Mouse (Mus musculus) CD4-positive, CD25-positive, alpha-beta regulatory T cell, adult 4 months (primary cell): ENCODE measurements around the gene Ddit4. TPM values are rescaled to one million over a fixed set of nuclear protein-coding genes. Genes with fewer than 3 reads are reported as not detected.
A peak's percentile ranks its signal among the peaks of the same experiment; 100 is the strongest.

Source experiments
- ATAC-seq: one replicate; pipeline ENCODE4 v1.8.0; 2017
- polyA plus RNA-seq, 2 experiments: library from polyadenylated mRNA; unstranded; fragments of 100-300 nt; shearing (Covaris generic); gene quantifications; one replicate each; pipeline ENCODE4 v1.2.1; 2017

The Ddit4 gene
- polyA plus RNA-seq, 2 experiments from 2014 or later: 16.6 to 32.8 TPM

DNA sequence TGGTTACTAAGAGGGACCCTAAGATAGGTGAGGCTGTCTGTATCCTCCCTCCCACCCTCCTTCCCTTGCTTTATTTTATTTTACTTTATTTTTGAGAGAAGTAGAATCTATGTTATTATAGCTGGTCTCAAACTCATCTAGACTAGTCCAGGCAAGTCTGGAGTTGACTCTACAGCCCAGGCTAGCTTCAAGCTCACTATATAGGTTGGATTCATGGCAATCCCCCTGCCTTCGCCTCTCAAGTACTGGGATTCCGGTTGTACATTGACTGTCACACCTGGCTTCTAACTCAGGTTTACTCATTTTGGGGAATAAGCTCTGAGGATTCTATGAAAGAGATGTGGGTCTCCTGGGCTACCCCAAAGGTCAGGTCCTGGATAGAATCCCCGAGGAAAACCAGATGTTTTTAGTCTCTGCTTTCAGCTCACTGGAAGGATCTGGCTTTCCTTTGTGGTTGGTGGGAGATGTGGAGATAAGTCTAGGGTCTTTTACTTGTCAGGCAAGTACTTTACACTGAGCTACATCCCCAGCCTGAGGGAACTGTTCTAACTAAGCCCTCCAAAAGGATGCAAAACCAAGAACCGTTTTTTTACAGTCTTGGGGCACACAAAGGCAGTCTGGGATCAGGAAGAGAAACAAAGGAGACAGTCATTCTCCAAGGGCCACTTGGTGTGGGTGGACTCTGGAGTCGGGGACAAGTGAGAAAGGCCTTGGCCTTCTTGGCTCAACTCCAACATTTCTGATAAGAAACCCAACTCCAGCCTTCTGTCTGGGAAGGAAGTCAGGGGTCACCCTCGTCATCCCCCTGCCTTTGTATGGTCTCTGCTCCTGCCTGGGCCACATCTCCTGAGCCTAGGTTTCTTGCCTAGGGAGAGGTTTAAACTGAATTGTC, 3.0 kb downstream of the Ddit4 start:
- ATAC-seq: no peak

DNA sequence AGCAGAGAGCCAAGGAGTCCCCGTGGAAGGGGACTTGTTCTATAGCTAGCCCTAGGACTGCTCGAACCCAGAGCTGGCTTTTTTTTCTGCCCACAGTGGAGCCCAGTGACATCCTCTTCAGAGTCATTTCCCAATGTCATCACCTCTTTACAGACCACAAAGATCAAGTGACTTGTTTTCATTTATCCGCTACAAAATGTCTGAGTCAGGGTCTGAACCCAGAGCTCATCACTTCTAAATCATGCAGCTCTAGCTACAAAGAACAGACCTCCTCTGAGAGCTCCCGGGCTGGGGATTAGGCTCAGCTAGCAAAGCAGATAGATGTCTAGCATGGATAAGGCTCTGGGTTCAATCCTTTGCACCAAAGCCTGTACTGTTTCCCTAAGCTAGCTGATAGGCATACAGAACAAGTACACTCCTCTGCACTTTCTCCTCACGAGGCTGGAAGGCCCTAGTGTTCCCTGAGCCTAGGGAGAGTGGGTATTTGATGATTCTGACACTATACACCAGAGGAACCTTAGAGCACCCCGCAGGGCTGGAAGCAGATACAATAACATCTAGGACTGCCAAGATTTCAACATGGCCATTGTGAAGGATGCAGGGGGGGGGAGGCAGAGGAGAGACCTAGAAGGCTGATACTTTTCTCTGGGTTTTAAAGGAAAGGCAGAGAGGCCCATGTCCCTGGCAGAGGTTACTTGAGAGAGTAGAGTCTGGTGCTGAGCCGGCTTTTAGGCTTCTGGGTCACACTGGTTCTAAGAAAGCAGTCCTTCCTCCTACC, 4.1 kb downstream of the Ddit4 start:
- ATAC-seq: peak; percentile 19

DNA sequence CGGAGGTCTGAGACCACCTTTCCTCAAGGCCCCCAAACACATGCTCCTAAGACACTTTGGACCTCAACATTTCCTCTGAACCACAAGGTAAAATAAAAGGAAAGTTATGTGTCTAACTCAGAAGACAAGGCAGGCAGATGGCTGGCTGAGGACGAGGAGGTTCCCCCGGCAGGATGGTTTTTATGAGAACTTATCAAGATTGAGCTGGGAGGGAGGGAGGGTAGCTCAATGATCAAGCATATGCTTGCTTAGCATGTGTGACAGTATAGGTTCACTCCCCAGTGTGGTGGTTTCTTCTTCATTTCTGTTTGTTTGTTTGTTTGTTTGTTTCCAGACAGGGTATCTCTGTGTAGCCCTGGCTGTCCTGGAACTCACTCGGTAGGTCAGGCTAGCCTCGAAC, 5.3 kb downstream of the Ddit4 start:
- no peak for ATAC-seq

DNA sequence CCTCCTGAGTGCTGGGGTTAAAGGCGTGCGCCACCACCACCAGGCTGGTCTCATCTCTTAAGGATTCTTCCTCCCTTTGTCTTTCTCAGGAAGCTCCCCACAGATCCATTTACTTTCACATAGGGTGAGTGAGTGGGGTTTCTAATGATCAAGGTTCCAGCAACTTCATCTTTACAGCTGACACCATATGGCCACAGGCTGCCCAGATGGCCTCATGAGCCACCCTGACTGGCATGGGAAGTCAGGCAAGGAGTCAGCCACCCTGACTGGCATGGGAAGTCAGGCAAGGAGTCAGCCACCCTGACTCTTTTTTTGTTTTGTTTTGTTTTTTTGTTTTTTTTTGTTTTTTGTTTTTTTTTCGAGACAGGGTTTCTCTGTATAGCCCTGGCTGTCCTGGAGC, 6.2 kb downstream of the Ddit4 start:
- no peak for ATAC-seq

DNA sequence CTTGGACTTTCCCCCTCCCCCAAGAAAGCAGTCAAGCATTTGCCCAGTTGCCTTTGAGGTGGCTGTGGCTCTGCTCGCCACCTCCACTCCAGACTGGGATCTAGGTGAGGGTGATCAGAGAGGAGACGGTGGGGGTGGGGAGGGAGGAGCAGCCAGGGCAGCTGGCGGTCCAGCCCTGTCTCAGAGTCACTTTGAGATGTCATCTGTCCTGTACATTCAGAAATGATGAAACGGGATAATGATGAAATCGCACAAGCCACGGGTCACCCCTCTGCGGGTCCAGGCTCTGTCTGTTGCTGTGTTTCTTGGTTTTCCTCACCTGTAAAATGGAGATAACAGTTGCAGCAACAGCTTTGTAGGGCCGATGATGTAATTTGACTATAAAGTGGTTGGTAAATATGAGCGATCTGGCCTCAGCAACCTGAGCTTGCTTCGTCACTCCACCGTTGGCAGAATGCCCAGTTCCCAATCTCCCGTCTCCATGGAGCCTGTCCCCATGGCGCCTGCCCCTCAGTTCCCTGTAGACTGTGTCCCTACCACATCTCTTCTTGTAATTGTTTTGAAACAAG, 8.1 kb downstream of the Ddit4 start:
- ATAC-seq: no peak

DNA sequence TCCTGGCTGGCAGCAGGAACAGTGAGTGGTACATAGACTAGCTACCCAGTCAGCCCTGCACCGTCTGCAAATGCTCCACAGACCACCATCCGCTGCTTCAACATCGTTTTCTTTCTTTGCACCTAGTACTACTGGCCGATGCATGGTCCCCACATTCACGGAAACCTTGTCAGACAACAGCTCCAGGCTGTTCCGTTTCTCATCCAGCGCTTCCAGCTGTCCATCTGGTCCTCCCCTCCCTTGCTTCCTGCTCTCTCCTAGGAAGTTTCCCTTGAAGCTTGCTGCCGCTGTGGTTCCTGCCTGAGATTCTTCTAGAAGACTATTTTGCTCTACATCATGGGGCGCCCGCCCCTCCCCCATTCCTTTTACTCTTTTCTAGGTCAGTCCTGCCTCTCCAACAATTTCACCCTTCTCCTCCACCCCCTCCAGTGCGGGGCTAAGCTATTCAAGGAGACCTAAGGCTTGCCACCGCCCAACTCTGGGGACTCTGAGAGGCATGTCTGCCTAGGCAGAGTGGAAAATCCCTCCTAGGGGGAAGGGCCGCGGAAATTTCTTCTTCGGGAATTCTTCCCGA, 8.7 kb downstream of the Ddit4 start:
- ATAC-seq: no peak

DNA sequence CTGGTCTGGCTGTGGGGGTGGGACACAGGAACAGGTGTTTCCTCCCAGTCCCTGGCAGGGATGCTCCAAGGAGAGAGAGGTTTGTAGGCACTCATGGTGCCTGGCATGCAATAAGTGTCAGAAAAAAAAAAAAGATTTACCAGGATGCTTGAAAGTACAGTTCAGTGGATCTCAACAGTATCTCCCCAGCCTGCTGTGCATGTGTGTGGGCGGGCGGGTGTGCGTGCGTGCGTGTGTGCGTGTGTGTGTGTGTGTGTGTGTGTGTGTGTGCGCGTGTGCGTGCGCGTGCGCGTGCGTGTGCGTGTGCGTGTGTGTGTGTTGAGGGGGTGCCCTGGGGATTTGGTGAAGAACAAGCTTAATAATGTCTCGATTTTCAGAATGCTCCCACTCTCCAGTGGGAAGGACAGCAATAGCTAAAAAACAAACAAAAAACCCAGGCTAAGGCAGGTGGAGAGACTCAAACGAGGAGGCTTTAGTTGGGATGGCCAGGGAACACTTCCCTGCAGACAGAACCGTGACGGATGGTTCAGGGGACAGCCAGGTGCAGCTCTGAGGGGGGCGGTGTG, 9.3 kb downstream of the Ddit4 start:
- peak; percentile 27 for ATAC-seq

DNA sequence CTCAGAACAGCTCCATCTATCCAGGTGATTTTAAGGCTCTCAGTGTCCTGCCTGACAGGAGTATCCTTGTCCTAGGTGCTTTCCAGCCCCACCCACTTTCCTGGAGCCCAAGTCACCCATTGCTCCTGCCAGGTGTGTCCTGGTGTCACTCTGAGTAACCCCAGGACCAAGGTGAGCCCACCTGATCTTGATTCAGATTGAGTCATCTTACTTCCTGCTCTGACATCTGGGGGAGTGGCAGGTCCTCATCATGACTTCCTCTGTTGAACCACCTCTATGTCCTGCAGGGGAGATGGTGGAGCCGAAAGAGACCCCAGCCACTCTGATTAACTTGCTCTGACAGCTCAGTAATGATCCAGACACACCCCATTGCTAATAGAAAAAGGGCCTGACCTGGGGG, 12.6 kb downstream of the Ddit4 start:
- peak; percentile 88 for ATAC-seq

DNA sequence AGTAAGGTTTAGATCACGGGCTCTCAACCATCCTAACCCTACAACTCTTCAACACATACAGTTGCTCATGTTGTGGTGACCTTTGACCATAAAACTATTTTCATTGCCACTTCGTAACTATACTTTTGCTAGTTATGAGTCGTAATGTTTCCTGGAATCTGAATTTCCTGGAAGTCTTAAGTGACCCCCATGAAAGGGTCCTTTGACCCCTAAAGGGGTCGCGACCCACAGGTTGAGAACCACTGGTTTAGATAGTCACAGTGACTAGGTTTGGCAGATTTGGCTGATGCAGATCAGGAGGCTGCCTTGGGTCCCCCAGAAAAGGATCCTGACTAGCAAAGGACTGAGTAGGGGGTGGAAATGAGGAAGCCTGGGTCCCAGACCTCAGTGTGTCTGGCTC, 13.0 kb downstream of the Ddit4 start:
- no peak for ATAC-seq

DNA sequence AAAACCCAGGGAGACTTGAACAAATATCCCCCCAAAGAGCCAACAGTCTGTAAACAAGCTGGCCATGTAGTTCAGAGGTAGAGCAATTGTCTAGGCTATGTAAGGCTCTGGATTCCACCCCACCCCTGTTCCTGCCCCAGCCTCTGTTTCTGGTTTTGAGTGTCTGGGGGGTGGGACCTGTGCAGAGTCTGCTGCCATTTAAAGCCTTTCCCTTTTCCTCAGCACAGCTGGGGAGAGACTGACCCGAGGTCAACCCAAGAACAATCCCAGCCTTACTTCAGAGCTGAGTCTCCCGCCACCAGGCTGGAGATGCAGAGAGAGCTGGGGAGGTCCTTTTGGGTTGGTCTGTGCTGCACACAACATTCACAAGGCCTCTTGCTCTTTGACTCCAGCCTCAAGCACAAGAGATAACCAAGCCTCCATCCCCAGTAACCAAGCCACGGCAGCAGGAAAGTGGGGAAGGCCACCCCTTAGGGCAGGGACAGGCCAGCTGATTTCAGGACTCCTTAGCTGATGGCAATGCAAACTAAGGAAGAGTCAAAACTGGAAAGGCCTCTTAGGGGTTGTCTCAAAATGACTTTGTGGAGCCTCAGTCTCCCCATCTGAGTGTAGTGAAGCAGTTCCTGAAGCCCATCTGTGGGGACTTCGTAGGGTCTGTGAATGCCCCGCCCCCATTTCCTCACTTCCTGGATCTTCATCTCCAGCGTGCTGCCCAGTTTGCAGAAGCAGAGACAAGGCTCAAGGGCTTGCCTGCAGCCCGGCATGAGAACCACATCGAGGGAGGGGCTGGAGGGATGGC, 15.4 kb downstream of the Ddit4 start:
- no peak for ATAC-seq

DNA sequence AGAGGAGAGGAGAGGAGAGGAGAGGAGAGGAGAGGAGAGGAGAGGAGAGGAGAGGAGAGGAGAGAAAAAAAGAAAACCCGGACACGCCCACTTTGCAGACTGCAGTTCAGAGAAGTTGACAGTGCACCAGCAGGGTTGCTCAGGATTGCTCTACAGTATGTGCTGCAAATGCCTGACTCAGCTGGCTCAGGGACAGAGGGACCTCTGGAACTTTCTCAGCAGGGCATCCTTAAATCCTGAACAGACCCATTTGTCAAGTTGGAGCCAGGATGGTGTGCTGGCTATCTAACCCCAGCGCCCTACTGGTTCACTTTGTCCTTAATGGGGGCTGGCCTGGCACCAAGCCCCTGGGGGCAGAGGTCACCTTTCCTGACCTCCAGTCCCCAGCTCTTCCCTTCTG, 17.6 kb downstream of the Ddit4 start:
- no peak for ATAC-seq

DNA sequence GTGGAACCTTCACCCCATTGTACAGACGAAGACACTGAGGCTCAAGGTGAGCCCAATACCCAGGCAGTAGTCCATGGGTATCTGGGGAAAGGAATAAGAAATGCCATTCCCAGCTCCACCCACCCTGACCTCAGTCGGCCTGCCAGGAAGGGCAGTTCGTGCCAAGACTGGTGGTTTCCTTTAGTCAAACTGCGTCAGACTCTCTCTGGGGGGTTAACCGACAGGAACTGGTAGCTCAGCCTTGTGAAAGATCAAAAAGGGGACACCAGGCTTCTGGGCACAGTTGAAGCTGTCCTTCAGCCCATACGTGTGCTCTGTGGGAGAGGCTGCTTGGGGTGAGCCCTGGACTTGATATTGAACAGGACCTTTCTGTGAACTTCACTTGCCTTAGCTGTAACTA, 19.1 kb downstream of the Ddit4 start:
- peak; percentile 81 for ATAC-seq

DNA sequence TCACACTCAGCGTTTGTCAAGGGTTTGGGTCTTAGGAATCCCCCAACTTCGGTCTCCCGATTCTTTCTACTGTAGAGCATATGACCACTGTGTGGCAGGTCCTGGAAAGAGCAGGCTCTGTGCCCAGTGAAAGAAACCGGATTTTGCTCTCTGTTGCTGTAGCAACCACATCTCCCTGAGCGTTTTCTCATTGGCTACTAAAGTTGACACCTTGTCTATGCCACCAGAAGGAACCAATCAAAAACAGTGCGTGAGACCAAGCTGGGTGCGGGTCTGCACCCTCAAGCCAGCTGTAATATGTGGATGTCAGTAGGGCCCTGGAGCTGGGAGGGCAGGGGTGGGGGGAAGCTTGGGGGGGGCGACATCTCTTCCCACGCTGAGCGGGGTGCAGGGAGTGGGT, 20.6 kb downstream of the Ddit4 start:
- ATAC-seq: no peak

DNA sequence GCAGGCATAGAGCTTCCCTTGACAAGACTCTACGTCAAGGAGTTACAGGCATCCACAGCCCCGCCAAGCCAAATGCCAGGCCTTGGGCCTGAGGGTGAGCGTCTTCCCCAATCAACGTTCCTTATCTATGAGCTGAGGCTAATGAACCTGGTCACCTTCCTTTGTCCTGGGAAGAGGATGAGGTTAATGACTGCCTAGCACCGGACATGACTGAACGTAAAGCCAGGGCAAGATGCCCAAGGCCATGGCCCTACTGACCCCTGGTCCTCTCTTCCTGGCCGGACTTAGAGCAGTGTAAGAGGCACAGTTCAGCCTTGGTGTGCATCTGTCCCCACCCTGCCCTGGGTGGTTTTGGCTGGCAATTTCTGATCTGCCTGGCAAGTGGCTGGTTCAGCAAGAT, 22.4 kb downstream of the Ddit4 start:
- no peak for ATAC-seq

DNA sequence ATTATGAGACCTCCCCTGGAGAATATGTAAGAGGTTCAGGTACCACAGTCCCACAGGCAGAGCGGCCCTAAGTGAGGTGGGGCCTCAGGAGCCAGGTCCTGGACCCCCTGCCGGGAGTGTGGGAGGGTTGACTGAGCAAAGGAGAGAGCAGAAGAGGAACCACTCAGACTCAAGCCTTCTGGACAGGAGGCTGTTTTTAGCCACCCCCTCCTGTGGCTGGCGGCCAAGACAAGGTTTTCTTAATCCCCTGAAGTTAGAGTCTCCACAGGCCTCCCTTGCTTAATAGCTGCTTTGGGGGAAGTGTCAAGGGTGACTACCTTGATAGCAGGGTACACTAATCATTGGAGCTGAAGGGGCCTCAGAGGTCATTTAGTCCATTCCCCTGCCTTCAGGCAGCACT, 27.3 kb downstream of the Ddit4 start:
- no peak for ATAC-seq

DNA sequence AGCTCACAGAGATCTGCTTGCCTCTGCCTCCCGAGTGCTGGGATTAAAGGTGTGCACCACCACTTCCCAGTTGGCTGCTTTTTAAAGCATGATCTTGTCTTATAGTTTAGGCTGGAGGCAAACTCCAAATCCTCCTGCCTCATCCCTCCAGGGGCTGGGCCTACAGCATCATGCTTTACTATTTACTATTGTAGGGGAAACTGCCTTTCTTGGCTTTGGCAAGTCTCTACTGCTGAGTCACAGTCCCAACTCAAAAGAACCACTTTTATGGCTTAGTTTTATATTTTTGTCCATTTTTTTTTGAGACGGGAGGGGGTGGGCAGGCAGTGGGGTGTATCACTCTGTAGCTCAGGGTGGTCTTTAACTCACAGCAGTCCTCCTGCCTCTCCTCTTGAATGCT, 28.1 kb downstream of the Ddit4 start:
- no peak for ATAC-seq

DNA sequence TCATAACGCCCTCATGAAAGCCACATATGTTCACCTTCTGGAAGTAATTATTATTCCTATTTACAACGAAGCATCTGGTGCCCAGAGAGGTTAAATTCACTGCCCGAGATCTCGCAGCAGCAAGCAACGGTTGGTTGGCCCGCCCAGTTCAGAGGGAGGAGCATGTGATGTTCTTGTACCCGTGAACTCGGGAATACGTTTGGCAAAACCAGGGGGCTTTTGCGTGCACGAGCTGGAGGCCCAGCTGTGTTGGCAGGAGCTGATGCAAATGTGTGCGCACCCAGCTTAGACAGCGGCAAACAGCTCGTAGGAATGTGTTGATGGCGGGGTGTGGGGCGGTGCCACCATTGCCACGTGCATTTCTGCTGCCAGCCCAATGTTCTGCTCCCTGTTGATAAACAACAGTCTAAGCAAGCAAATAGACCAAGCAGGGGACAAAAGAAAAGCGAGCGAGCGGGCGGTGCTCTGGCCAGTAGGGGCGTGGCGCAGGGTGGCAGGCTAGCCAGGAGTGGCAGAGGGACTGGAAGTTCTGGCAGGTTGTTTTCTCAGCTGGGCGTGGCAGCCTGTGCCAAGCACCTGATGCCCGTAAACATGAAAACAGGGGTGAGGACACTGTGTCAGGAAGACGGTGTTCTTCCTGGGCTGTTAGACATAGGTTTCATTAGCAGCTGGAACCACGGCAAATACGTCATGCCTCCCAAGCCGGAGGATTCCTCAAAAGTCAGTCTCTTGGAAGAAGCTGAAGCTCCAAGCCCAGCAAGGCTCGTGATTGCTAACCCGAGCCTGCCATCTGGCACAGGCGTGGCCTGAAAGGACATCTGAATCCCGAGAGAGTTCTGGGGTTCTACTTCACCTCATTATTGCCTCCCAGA, 30.6 kb downstream of the Ddit4 start:
- ATAC-seq: peak; percentile 67

DNA sequence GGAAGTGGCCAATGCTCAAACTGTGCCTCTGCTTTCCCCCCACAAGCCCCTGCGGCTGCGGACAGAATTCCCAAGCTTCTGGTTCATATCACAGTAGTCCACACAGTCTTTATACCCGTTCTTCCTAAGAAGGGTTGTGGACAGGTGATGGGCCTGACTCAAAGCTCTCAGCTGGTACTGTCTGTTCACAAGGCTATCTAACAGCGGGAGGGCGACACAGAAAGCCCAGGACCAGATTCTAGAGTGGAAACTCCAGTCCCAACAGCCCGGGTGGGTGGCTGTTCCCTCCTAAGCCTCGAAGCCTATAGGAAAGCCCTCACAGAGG, 31.2 kb downstream of the Ddit4 start:
- ATAC-seq: peak; percentile 21

DNA sequence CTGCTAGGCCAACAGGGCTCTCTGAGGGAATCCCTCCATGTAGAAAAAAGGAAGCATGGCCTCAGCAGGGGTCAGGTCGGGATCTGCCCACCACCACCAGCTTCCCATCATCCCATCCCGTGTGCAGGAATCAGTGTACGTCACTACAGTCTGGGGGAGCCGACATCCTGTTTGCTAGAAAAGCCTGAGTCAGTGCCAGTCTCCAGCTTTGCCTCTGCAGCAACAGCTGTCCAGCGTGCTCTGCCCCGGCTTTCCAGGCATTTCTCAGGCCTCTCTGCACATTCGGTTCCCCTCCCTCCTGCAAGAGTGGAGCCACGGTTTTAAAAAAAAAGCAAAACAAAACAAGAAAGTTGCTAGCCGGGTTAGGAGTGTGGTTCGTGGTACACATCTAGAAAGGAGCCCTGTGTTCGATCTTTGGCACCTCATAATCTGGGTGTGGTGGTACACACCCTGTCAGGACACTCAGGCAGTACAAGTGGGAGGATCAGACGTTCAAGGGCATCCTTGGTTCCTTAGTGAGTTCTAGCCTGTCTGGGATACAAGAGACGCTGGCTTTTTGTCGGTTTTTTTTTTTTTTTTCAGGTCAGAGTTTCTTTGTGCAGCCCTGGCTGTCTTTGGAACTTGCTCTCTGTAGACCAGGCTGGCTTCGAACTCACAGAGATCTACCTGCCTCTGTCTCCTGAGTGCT, 32.0 kb downstream of the Ddit4 start:
- no peak for ATAC-seq

DNA sequence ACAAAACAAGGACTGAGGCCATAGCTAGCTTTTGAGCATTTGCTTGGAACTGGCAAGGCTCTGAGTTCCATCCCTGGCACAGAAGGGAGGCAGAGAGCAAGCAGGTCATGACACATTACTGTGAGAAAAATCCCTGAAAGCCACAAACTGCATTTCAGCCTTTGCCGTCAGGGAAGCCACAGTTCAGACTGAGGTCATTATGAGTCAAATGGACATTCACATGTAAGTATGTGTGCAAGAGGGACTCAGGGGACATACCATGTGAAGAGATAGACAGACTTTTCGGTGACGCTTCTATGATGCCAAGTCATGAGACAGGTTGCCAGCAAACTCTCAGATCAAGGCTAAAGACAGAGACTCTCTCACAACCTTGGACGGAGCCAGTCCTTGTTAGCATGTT, 33.5 kb downstream of the Ddit4 start:
- ATAC-seq: no peak

DNA sequence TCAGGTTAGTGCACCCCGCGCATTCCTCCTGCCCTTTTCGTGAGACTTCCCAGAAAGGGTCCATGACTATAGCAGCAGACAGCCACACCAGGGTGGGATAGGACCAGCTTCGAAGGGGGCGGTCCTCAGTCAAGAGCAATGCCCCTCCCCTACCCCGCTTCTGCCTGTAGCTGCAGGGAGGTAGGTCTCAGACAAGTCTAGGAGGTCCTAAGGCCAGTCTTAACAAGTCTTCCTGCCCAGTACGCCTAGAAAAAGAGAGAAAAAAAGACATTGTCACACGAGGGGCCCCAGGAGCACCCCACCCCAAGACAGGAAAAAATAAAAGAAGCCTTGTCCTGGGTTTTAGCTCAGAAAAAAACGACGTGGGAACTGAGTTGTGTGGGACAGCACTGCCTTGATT, 35.0 kb downstream of the Ddit4 start:
- ATAC-seq: peak; percentile 60
